Mouse (Mus musculus) cerebellum, adult 2 months (tissue): ENCODE data around the gene Ppfibp2. TPM values are rescaled to one million over a fixed set of nuclear protein-coding genes. Genes with fewer than 3 reads are reported as not detected.

ENCODE experiments used
- DNase-seq, 2 experiments: peaks; one replicate each; pipeline ENCODE4 v3.0.0; 2021
- H3K27ac ChIP-seq: fragments of 200-500 bp; 2 replicates; pipeline ENCODE4 v1.5.1; 2012; ENCODE audit warnings: low read length, control low read depth, inconsistent platforms; ENCODE audit not compliant: insufficient read depth
- H3K27me3 ChIP-seq: fragments of 200-500 bp; 2 replicates; pipeline ENCODE4 v1.6.1; 2012; ENCODE audit warnings: inconsistent platforms, mild to moderate bottlenecking, low read length, moderate library complexity; ENCODE audit not compliant: control insufficient read depth, insufficient read depth
- H3K4me1 ChIP-seq: fragments of 200-500 bp; 2 replicates; pipeline ENCODE4 v1.6.1; 2011; ENCODE audit warnings: low read length; ENCODE audit not compliant: control insufficient read depth, insufficient read depth
- H3K4me3 ChIP-seq: fragments of 200-500 bp; replicated peaks from 2 replicates; pipeline ENCODE3; 2011; ENCODE audit warnings: mild to moderate bottlenecking, low read depth, low read length, control low read depth; ENCODE audit not compliant: insufficient read depth
- CTCF ChIP-seq: fragments of 200-500 bp; IDR thresholded peaks from 2 replicates; pipeline ENCODE4 v1.5.1; 2011; ENCODE audit warnings: low read depth, mild to moderate bottlenecking, control low read depth, low read length, moderate library complexity, borderline replicate concordance; ENCODE audit not compliant: insufficient read depth
- POLR2A ChIP-seq: fragments of 200-500 bp; IDR thresholded peaks from 2 replicates; pipeline ENCODE4 v1.6.1; 2011; ENCODE audit warnings: low read length, control low read depth, borderline replicate concordance; ENCODE audit not compliant: insufficient read depth
- WGBS: fragments of 180-500 bp; shearing (Covaris S2); methylation state at CpG from one replicate; pipeline ENCODE4 v1.1.7; 2018; 5-methylcytosine and 5-hydroxymethylcytosine counted together
- polyA plus RNA-seq: library from polyadenylated mRNA; depleted of rRNA; stranded (reverse); fragments of >200 nt; gene quantifications from 2 replicates; pipeline ENCODE4 v1.2.3, GENCODE M21; 2012

Gene Ppfibp2
- polyA plus RNA-seq, 1 experiment, result 12.5 TPM

DNA sequence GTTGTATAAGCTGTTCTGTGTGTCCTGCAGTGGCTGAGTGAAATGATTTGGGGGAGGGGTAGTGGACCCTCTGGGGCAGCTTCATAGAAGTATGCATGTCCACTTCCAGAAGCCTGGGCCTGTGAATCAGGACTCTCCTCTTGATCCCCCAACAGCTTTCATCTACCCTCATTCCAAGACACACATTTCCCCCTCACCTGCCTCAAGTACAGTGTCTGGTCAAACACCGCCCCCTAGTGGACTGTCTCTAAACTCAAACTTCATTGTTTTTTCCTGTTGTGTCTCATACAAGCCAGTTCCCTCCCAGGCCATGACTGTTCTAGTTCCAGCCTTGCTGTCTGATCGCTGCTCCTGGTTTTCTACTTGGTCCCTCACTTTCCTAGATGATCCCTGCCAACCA lies 152.9 kb downstream of the Ppfibp2 start:
- 25% methylated on average over 2 of the region's 2 CpGs for WGBS
- TF ChIP-seq CTCF, result peak; percentile 65
- no peak for TF ChIP-seq POLR2A
- peak; percentile 22 to 33 for DNase-seq
- no peak overlapping the region for H3K27ac ChIP-seq
- no peaks in the 10 kb centered on the region for H3K27me3 ChIP-seq
- no peaks in the 10 kb centered on the region for H3K4me1 ChIP-seq
- H3K4me3 ChIP-seq, result no peak overlapping the region

- no peak for TF ChIP-seq POLR2A
- TF ChIP-seq CTCF, result peak; percentile 14; the same call in 1 of the 2 replicates
- Histone ChIP-seq H3K4me3 (no peak overlapping the region), H3K4me1 (no peaks in the 10 kb centered on the region), H3K27me3 (no peaks in the 10 kb centered on the region), H3K27ac (no peak overlapping the region)
- WGBS, result 8% methylated on average over 3 of the region's 3 CpGs
- DNase-seq, result no peak
These were observed 154.3 kb downstream of the Ppfibp2 start for GRCm38 (mm10) chr7:107749270-107749669.

- Histone ChIP-seq H3K4me3 (no peak overlapping the region), H3K4me1 (no peaks in the 10 kb centered on the region), H3K27me3 (no peaks in the 10 kb centered on the region), H3K27ac (no peak overlapping the region)
- no peak for DNase-seq
- TF ChIP-seq CTCF (no peak), POLR2A (no peak)
- WGBS, result 88% methylated on average over 4 of the region's 4 CpGs
These were observed 154.7 kb downstream of the Ppfibp2 start for GRCm38 (mm10) chr7:107749721-107750120.

DNA sequence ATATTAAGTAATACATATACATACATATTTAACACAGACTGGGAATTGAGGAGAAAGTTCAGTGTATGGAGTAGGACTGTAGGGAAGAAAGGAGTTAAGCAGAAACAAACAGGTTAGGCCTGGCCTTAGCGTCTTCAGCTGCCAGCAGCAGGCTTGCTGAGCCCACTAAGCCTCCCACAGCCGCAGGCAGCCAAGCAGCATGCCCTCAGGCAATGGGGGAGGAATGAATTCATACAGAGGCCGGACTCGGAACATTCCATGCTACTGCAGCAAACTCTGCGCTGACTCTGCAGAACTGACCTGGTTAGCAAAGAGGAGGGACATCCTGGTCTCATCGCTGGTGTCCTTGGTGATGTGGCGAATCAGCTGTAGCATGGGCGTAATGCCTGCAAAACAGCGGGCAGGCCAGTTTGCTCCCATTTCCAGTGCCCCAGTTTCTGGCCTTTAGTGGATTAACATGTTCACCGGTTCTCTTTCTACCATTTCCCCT lies 157.1 kb downstream of the Ppfibp2 start:
- Histone ChIP-seq H3K4me1 (no peaks in the 10 kb centered on the region), H3K4me3 (no peak overlapping the region), H3K27me3 (no peaks in the 10 kb centered on the region), H3K27ac (no peak overlapping the region)
- TF ChIP-seq CTCF, result no peak
- no peak for DNase-seq
- 61% methylated on average over 10 of the region's 10 CpGs for WGBS

- H3K27ac ChIP-seq, result no peak overlapping the region
- TF ChIP-seq CTCF, result no peak
- TF ChIP-seq POLR2A, result no peak
- WGBS, result 52% methylated on average over 3 of the region's 3 CpGs
These were observed 160.9 kb downstream of the Ppfibp2 start for GRCm38 (mm10) chr7:107755905-107756304.

GRCm38 (mm10) chr7:107756748-107757147 lies 161.7 kb downstream of the Ppfibp2 start:
- Histone ChIP-seq H3K4me3 (no peak overlapping the region), H3K4me1 (peaks cover 3% of the 10 kb centered on the region; the same call in 1 of the 2 replicates), H3K27me3 (no peaks in the 10 kb centered on the region), H3K27ac (no peak overlapping the region)
- TF ChIP-seq CTCF (no peak), POLR2A (no peak)
- 98% methylated on average over 2 of the region's 2 CpGs for WGBS
- no peak for DNase-seq

More at GRCm38 (mm10) chr7:107755905-107756304, 160.9 kb downstream of the Ppfibp2 start:
- no peak for DNase-seq
- Histone ChIP-seq H3K4me1 (peaks cover 3% of the 10 kb centered on the region; the same call in 1 of the 2 replicates), H3K4me3 (no peak overlapping the region), H3K27me3 (no peaks in the 10 kb centered on the region)

DNA sequence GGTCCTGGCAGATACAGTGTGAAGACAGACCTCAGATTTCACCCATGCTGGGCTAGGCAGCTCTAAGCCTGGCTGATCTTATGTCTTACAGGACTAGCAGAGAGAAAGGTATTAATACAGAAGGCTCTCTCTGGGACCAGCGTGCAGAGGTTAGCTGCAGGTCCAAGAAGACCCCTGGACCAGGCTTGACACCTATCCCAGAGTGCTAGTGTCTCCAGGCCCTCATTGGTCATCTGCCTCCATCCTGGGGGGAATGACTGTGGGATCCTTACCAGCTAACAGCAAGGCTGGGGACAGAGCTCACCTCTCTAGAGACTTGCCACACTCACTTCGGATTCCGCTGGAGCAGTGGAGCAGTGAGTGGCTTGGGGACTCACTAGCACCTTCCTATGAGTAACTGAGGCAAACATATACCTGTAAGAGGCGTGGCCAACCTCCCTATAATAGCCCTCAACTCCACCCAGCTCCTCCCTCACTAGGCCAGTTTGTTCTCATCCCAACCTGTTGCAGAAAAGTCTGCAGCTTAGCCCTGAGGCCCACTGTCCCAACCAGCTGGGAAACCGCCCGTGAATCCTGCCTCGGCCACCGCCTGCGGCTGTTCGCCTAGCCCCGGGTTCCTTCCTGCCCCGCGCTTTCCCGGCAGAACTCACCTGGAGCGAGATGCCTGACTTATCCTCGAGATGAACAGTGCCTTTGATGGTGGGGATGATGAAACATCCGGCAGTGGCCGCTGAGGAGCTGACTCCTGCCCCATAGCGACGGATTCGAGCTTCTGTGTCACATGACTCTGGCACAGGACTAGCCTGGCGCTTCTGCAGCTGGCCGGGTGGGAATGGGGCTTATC lies 162.5 kb downstream of the Ppfibp2 start, which contains the start of gene Cyb5r2:
Gene Cyb5r2, minus strand, starts transcription at position 725 of the 844 bp plus-strand sequence.
- no peak for TF ChIP-seq CTCF
- TF ChIP-seq POLR2A, result no peak
- no peak within 1 kb of the TSS for H3K27ac ChIP-seq
- DNase-seq, result no peak
- H3K4me1 ChIP-seq, result peaks cover 3% of the 10 kb centered on the region; the same call in 1 of the 2 replicates
- H3K4me3 ChIP-seq, result peak within 1 kb of the TSS; percentile 12
- no peaks in the 10 kb centered on the region for H3K27me3 ChIP-seq
- 14% methylated on average over 23 of the region's 23 CpGs for WGBS

DNA sequence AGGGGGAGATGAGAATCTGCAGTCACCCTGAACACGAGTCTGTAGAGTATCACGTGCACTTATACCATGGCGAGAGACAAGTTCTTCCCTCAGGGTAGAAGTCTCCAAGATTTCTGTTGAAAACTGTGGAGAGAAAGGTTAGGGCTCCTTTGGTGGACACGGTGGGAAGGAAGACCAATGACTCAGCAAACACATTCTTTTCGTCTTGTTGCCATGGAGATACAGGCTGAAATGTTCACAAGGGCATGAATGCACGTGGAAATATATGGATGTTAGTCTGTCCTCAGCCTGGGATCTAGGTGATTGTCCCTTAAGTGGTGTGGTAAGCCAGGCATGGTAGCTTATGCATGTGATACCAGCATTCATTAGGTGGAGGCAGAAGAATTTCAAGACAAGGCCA lies 175.8 kb downstream of the Ppfibp2 start:
- no peak for DNase-seq
- Histone ChIP-seq H3K4me1 (no peaks in the 10 kb centered on the region), H3K27ac (no peak overlapping the region), H3K27me3 (no peaks in the 10 kb centered on the region), H3K4me3 (no peak overlapping the region)
- TF ChIP-seq POLR2A (no peak), CTCF (no peak)
- WGBS, result 40% methylated on average over 6 of the region's 6 CpGs
